Mouse (Mus musculus): ENCODE data around the gene Prkn. TPM values are rescaled to one million over a fixed set of nuclear protein-coding genes. Genes with fewer than 3 reads are reported as not detected.
A peak's percentile ranks its signal among the peaks of the same experiment; 100 is the strongest.

The Prkn gene
- 1.1 and 1.5 TPM in 2 replicates for polyA plus RNA-seq (2016; fragmentation: Nextera tagmentation; extraction: Ambion mirVana)

GRCm38 (mm10) chr17:10840148-10840707 is at the start of gene Prkn, which contains the start of gene Pacrg:
Gene Prkn (plus strand): TSS chr17:10840384.
Gene Pacrg (minus strand): TSS chr17:10840311.
- no peaks in the 10 kb centered on the region for H3K36me3 ChIP-seq
- under 1% methylated on average over 43 of the region's 58 CpGs for WGBS
- ATAC-seq (ENCODE audit: insufficient number of reproducible peaks, insufficient read depth, low FRiP score, low TSS enrichment, low read depth) = peak; percentile 96
- no peaks in the 10 kb centered on the region for H3K9me3 ChIP-seq
- peak within 1 kb of the TSS; percentile 75 for H3K27ac ChIP-seq
- peaks cover 12% of the 10 kb centered on the region for H3K4me1 ChIP-seq (replicated peaks)
- no peaks in the 10 kb centered on the region for H3K27me3 ChIP-seq
- H3K9ac ChIP-seq (replicated peaks) = peak within 1 kb of the TSS; percentile 64
- H3K4me2 ChIP-seq = peak within 1 kb of the TSS; percentile 78
- H3K4me3 ChIP-seq (replicated peaks) = peak within 1 kb of the TSS; percentile 71

GRCm38 (mm10) chr17:10791661-10792060 is 48.5 kb upstream of the Prkn start:
- WGBS = 36% methylated on average over 3 of the region's 3 CpGs
- no peak overlapping the region for H3K4me2 ChIP-seq
- no peak overlapping the region for H3K27ac ChIP-seq
- H3K36me3 ChIP-seq = no peaks in the 10 kb centered on the region
- no peak overlapping the region for H3K9ac ChIP-seq (replicated peaks)
- no peak overlapping the region for H3K4me3 ChIP-seq (replicated peaks)
- no peaks in the 10 kb centered on the region for H3K9me3 ChIP-seq
- no peak for ATAC-seq (ENCODE audit: insufficient number of reproducible peaks, insufficient read depth, low FRiP score, low TSS enrichment, low read depth)
- no peaks in the 10 kb centered on the region for H3K27me3 ChIP-seq
- no peaks in the 10 kb centered on the region; the same call in 1 of the 2 replicates for H3K4me1 ChIP-seq (replicated peaks)

- Histone ChIP-seq H3K9ac (replicated peaks) (no peak overlapping the region), H3K27me3 (no peaks in the 10 kb centered on the region), H3K4me1 (replicated peaks) (no peaks in the 10 kb centered on the region), H3K4me2 (no peak overlapping the region), H3K4me3 (replicated peaks) (no peak overlapping the region), H3K27ac (no peak overlapping the region), H3K9me3 (no peaks in the 10 kb centered on the region), H3K36me3 (no peaks in the 10 kb centered on the region)
- WGBS = 80% methylated on average over 4 of the region's 4 CpGs
- no peak for ATAC-seq (ENCODE audit: insufficient number of reproducible peaks, insufficient read depth, low FRiP score, low TSS enrichment, low read depth)
Measured at GRCm38 (mm10) chr17:10806692-10807091, 33.5 kb upstream of the Prkn start.

GRCm38 (mm10) chr17:10807261-10807998 is 32.8 kb upstream of the Prkn start:
- no peak for ATAC-seq (ENCODE audit: insufficient number of reproducible peaks, insufficient read depth, low FRiP score, low TSS enrichment, low read depth)
- Histone ChIP-seq H3K27me3 (no peaks in the 10 kb centered on the region), H3K4me1 (replicated peaks) (no peaks in the 10 kb centered on the region), H3K9ac (replicated peaks) (no peak overlapping the region), H3K4me3 (replicated peaks) (no peak overlapping the region), H3K9me3 (no peaks in the 10 kb centered on the region), H3K36me3 (no peaks in the 10 kb centered on the region), H3K27ac (no peak overlapping the region), H3K4me2 (no peak overlapping the region)
- 89% methylated on average over 13 of the region's 13 CpGs for WGBS

GRCm38 (mm10) chr17:10808571-10808970 is 31.6 kb upstream of the Prkn start:
- no peak for ATAC-seq (ENCODE audit: insufficient number of reproducible peaks, insufficient read depth, low FRiP score, low TSS enrichment, low read depth)
- Histone ChIP-seq H3K36me3 (no peaks in the 10 kb centered on the region), H3K4me3 (replicated peaks) (no peak overlapping the region), H3K9ac (replicated peaks) (no peak overlapping the region), H3K27ac (no peak overlapping the region), H3K27me3 (no peaks in the 10 kb centered on the region), H3K4me1 (replicated peaks) (no peaks in the 10 kb centered on the region), H3K4me2 (no peak overlapping the region), H3K9me3 (no peaks in the 10 kb centered on the region)
- WGBS = 79% methylated on average over 2 of the region's 2 CpGs

- H3K4me1 ChIP-seq (replicated peaks) = no peaks in the 10 kb centered on the region
- H3K4me2 ChIP-seq = no peak overlapping the region
- no peak overlapping the region for H3K9ac ChIP-seq (replicated peaks)
- no peak overlapping the region for H3K27ac ChIP-seq
- WGBS = 87% methylated on average over 4 of the region's 4 CpGs
- no peaks in the 10 kb centered on the region for H3K9me3 ChIP-seq
- H3K27me3 ChIP-seq = no peaks in the 10 kb centered on the region
- H3K36me3 ChIP-seq = no peaks in the 10 kb centered on the region
- no peak overlapping the region for H3K4me3 ChIP-seq (replicated peaks)
- no peak for ATAC-seq (ENCODE audit: insufficient number of reproducible peaks, insufficient read depth, low FRiP score, low TSS enrichment, low read depth)
Measured at GRCm38 (mm10) chr17:10818971-10819370, 21.2 kb upstream of the Prkn start.

GRCm38 (mm10) chr17:10840731-10841201 is 582 bp downstream of the Prkn start:
- 3% methylated on average over 20 of the region's 20 CpGs for WGBS
- Histone ChIP-seq H3K9ac (replicated peaks) (peak overlapping the region; percentile 63), H3K27ac (no peak overlapping the region), H3K9me3 (no peaks in the 10 kb centered on the region), H3K4me3 (replicated peaks) (peak overlapping the region; percentile 71), H3K36me3 (no peaks in the 10 kb centered on the region), H3K4me2 (peak overlapping the region; percentile 78), H3K27me3 (no peaks in the 10 kb centered on the region), H3K4me1 (replicated peaks) (peaks cover 9% of the 10 kb centered on the region)
- peak; percentile 38; the same call in 1 of the 2 replicates for ATAC-seq (ENCODE audit: insufficient number of reproducible peaks, insufficient read depth, low FRiP score, low TSS enrichment, low read depth)

- Histone ChIP-seq H3K27ac (no peak overlapping the region), H3K4me1 (replicated peaks) (no peaks in the 10 kb centered on the region), H3K27me3 (no peaks in the 10 kb centered on the region), H3K4me3 (replicated peaks) (no peak overlapping the region), H3K9me3 (no peaks in the 10 kb centered on the region), H3K4me2 (no peak overlapping the region), H3K9ac (replicated peaks) (no peak overlapping the region), H3K36me3 (no peaks in the 10 kb centered on the region)
- WGBS = 94% methylated on average over 3 of the region's 3 CpGs
- ATAC-seq (ENCODE audit: insufficient number of reproducible peaks, insufficient read depth, low FRiP score, low TSS enrichment, low read depth) = no peak
Measured at GRCm38 (mm10) chr17:10854207-10854606, 14.0 kb downstream of the Prkn start.

- no peaks in the 10 kb centered on the region for H3K4me1 ChIP-seq (replicated peaks)
- H3K9ac ChIP-seq (replicated peaks) = no peak overlapping the region
- no peak overlapping the region for H3K4me3 ChIP-seq (replicated peaks)
- H3K4me2 ChIP-seq = no peak overlapping the region
- no peaks in the 10 kb centered on the region for H3K36me3 ChIP-seq
- 85% methylated on average over 7 of the region's 7 CpGs for WGBS
- no peaks in the 10 kb centered on the region for H3K9me3 ChIP-seq
- H3K27me3 ChIP-seq = no peaks in the 10 kb centered on the region
- H3K27ac ChIP-seq = no peak overlapping the region
- ATAC-seq (ENCODE audit: insufficient number of reproducible peaks, insufficient read depth, low FRiP score, low TSS enrichment, low read depth) = no peak
Measured at GRCm38 (mm10) chr17:10874208-10875187, 34.3 kb downstream of the Prkn start.

GRCm38 (mm10) chr17:10878986-10879385 is 38.8 kb downstream of the Prkn start:
- ATAC-seq (ENCODE audit: insufficient number of reproducible peaks, insufficient read depth, low FRiP score, low TSS enrichment, low read depth) = no peak
- Histone ChIP-seq H3K9ac (replicated peaks) (no peak overlapping the region), H3K4me3 (replicated peaks) (no peak overlapping the region), H3K4me1 (replicated peaks) (no peaks in the 10 kb centered on the region), H3K27me3 (no peaks in the 10 kb centered on the region), H3K9me3 (no peaks in the 10 kb centered on the region), H3K4me2 (no peak overlapping the region), H3K27ac (no peak overlapping the region), H3K36me3 (no peaks in the 10 kb centered on the region)
- WGBS = 76% methylated on average over 5 of the region's 5 CpGs

- no peak overlapping the region for H3K4me3 ChIP-seq (replicated peaks)
- no peaks in the 10 kb centered on the region for H3K27me3 ChIP-seq
- no peak overlapping the region for H3K27ac ChIP-seq
- no peak for ATAC-seq (ENCODE audit: insufficient number of reproducible peaks, insufficient read depth, low FRiP score, low TSS enrichment, low read depth)
- WGBS = 84% methylated on average over 1 of the region's 1 CpGs
- H3K9me3 ChIP-seq = no peaks in the 10 kb centered on the region
- no peak overlapping the region for H3K4me2 ChIP-seq
- H3K4me1 ChIP-seq (replicated peaks) = no peaks in the 10 kb centered on the region
- no peaks in the 10 kb centered on the region for H3K36me3 ChIP-seq
- no peak overlapping the region for H3K9ac ChIP-seq (replicated peaks)
Measured at GRCm38 (mm10) chr17:10882260-10882659, 42.1 kb downstream of the Prkn start.

Measured in limb, embryonic 12.5 days (tissue).